Mouse (Mus musculus): Measurements from ENCODE around the gene Lamp3.
"Not testable (repeated sequence)": the region's sequence is repeated elsewhere in the genome, so short reads cannot be mapped to it uniquely, and the experiment has no call there.

The Lamp3 gene

DNA sequence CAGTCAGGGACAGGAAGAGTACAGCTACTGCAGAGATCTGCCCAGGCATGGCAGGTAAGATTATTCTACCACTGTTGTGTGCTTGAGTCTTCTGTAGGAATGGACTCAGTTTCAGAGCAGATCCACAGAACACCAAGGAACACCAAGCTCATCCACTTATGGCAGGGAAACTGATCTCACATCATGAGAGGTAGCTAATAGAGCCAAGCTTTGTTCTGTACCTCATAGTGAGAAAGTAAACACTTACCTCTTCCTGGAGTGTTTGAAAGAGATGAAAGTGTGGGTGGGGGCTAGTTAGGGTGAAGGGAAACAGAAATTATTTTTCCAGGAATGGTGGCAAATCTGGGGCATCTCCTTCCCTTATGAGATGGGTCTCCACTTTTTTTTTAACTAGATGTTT lies at the start of gene Lamp3:
Gene Lamp3, minus strand, starts transcription at position 160 of the 400 bp plus-strand sequence.
- in situ Hi-C loops (cut with MseI, MboI): no loop called here

DNA sequence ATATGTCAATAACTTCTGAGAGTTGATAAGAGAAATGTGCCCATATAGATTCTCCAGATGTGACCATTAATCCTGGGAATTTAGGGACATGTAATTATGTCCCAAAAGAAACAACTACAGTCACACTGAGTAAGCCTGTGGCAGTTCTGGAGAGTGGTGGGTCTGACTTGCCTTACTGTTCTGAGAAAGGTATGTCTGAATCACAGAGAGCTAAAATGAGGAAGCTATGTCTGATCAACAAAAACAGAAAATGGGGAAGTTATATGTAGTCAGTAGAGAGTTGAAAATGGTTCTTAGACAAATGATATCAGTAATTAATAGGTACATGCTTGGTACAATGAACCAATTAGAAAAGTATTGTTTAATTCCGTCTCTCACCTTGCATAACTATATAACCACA lies 26.7 kb upstream of the Lamp3 start:
- in situ Hi-C loops (cut with MseI, MboI): no loop called here

- in situ Hi-C loops (cut with MseI, MboI): loop anchor here (10.0 kb wide), 1 partner anchor 121 kb away; no protein-coding TSS in a partner anchor
These were observed 18.0 kb upstream of the Lamp3 start for GRCm38 (mm10) chr16:19724139-19724538.

DNA sequence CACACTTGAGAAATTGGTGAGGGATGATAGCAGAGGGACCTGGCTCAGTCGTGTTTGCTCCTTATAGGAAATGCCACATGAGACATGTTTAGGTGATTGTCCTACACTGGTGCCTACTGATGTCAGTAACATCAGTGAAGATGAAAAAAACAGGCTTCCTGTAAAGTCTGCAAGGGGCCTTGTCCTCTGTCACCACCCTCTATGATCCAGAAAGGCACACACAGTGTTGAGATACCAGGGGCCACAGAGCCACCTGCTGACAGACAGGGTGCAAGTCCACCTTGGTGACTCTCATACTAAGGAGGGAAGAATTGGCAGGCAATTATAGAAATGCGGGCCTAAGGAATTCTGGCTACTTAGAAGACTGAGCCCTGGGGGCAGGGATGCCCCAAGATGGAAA lies 14.8 kb upstream of the Lamp3 start:
- in situ Hi-C loops (cut with MseI, MboI): loop anchor here (10.0 kb wide), 1 partner anchor 124 kb away; no protein-coding TSS in a partner anchor

DNA sequence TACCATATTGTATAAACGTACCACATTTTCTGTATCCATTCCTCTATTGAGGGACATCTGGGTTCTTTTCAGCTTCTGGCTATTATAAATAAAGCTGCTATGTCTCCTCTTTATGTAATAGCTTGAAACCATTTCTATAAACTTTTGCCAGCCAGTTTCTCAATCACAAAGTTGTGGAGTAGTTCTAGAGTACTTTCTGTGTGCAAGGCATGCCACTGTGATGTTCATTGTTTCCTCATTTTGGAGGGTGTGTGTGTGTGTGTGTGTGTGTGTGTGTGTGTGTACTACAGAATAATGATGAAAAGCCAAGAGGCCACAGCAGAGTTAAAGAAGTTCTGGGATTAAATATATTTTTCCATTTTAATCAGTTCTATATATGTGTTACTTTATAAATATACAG lies 1.2 kb upstream of the Lamp3 start:
- in situ Hi-C loops (cut with MseI, MboI): no loop called here

DNA sequence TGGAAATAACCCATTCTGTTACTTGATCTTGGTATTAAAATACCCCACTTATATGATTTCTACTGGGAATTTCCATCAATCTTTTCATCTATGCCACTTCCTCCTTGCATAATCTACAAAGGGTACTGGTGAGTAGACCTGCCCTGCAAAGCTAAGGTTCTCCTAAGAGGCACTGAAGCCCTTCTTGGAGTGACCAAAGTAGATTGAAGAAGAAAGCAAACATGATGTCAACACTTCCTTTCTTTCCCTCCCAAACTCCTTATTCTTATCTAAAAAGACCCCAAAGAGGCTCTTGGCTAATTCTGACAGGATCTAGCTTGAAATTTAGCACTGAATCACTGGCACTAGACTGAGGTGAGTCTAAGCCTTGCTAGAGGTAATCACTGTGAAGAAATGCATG lies 7.0 kb downstream of the Lamp3 start:
- in situ Hi-C loops (cut with MseI, MboI): no loop called here

DNA sequence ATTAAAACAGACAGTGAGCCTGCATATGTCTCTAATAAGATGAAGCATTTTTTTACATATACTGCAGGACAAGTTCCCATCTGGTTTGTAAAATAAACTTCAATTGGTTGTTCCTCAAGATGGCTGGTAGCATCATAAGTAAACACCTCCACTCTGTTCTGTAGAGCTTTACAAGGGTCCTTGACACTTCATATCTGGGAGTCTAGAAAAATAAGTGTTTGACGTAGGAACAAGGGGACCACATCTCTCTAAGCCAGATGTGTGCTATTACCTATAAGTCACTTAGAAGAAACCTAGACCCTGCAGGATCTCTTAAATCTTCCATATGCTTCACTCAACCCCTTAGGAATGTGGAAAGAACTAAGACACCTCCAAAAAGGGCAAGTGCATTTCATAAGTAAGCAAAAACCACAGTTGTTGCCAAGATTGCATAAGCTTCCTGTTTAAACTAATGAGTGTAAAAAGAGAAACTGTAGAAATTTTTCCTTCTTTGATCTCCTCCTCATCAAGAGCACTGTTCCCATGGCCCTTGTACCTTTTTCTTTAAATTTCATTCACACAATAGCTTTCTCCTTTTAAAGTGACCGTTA lies 35.3 kb downstream of the Lamp3 start:
- in situ Hi-C loops (cut with MseI, MboI): no loop called here

- in situ Hi-C loops (cut with MseI, MboI): no loop called here
These were observed 39.9 kb downstream of the Lamp3 start for GRCm38 (mm10) chr16:19666312-19666711.

DNA sequence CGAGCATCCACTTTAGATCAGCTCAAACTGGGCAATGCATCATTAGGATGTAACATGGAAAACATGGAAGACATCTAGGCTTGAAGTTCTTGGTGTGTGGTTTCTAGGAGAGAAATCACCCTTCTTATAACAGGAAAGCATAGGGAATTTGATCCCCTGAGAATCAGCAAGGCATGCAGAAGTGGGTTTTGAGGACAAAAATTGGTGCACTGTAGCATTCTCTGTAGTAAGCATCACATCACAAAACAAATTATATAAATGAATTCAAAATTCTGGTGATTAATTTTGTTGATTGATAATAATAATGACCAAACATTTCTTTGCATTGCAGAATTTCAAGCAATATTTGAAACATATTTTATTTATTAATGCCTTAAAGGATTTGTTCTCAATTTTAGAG lies 76.4 kb downstream of the Lamp3 start, which contains the start of gene Olfr171:
Gene Olfr171, minus strand, starts transcription at position 101 of the 400 bp plus-strand sequence.
- in situ Hi-C loops (cut with MseI, MboI): no loop called here

- in situ Hi-C loops (cut with MseI, MboI): not testable (repeated sequence)
These were observed 94.4 kb downstream of the Lamp3 start, which contains the start of gene Olfr170 for GRCm38 (mm10) chr16:19611782-19612181. Gene Olfr170 (minus strand): TSS chr16:19611882.
